Mouse (Mus musculus) urinary bladder, postnatal 25 days (tissue): ENCODE data around the gene Lect2.

Experiments
- DNase-seq: peaks from one replicate; pipeline ENCODE4 v3.0.0; 2022; ENCODE audit warnings: low spot score

The Lect2 gene

DNA sequence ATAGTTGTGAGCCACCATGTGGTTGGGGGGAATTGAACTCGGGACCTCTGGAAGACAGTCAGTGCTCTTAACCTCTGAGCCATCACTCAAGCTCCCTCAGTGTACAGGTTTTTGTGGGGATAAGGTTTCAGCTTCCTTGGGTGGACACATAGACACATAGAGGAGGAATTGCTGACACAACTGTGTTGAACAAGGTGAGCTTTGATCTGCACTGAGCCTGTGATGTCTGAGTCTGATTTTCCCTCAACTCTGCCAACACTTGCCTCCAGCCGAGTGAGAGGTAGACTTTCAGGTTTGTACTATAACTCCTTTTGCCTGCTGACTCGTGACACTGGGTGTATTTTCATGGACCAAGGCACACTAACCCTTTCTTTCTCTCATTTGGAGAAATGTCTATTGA lies 8.4 kb upstream of the Lect2 start:
- DNase-seq = no peak

DNA sequence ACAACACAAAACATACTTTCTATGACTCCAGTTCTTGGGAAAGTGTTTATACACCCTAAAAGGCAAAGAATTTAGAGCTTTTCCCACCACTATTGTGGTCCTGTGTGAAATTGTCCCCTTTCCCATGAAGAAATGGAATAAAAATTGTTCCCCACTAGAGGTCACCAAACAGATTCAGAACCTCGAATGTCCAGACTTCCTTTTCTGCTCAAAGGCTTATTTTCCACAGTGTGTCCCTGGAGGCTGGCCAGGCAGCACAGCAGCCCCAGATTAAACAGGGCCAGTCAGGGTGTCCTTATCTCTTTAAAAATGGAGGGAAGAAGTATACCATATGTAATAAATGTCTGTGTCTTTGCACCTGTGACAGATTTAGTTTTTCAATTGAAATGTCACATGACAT lies 7.7 kb upstream of the Lect2 start:
- peak; percentile 19 for DNase-seq

DNA sequence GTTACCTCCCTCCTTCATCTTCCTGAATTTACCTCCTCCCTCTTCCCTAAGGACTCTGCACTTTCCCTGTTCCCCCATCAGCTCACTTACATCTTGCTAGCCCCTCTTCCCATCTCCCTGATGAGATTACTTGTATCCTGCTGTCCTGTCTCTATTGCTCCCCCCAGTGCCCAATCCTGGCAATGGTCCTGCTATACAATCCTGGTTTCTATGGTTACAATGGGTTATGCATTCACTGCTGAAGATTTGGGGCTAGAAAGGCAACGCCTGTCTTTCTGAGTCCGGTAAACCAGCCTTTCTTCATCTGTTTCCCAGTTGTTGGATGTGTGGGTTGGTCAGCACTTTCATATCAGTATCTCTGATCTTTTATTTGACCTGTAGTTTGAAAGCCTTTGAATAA lies 6.1 kb upstream of the Lect2 start:
- DNase-seq = no peak

DNA sequence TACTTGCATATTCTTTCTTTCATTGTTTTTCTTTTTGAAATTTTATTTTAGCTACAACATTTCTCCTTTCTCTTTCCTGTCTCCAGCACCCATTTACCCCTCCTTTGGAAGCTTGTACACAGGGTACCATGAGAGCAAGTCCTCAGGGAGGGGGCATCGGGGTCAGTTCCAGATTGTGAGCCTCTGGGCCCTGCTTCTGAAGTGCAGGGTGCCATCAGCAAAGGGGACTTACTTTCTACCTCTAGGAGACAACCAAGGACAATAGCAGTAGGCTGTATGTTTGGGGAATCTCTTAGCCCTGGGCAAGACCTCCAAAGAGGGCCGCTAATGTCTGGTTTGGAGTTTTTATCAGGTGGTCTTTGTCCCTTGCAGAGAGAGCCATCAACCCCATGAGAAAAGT lies 5.6 kb upstream of the Lect2 start:
- no peak for DNase-seq

DNA sequence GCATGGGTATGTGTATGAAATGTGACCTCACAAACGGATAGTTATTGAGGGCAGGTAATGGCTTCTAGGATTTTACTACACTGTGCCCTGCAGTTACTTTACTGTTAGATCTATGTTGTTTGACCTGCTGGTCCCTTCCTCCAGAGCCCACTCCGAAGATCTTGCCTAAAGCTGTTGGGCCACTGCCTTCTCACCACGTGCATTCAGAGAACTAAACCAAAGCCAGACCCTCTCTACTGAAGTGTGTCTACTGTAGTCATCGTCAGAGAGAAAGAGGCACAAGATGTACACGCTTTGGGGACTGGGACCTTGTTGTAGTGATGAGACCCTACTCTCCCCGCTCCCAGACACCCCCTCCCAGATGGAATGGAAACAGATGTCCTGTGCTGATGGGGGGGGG lies 3.4 kb upstream of the Lect2 start:
- no peak for DNase-seq

DNA sequence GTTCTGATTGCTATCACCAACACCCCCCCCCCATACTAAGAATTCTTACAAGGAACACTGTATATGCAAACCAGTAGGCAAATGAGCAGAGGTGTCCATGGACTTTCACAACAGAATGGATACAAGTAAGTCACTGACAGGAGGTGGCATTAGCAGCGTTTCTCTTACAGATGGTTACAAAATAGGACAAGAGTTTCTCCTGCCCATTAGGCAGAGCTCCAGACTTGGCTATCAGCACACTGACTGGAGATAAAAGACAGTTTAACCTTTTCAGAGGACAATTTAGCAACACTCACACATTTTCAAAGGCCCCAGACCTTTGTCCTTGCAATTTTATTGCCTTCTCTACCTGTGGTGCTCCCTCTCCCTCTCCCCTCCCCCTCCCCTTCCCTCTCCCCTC lies 2.3 kb upstream of the Lect2 start:
- DNase-seq = no peak

DNA sequence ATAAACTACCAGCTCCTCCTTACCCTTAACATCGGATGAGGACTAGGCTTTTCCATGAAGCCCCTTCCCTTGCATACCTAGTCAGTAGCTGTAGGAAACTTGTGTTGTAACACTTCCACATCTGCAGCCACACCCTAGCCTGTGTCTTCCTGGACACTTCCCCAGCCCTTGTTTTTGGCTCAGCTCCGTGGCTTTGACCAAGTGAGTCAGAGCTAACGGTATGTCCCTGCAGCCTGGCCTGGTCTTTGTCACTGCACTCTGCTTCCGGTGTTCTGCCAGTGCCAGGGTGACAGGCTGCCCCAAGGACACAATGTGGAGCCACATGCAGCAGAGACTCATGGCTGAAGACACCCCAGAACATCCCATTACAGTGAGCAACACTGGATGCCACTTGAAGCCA lies 1.1 kb upstream of the Lect2 start:
- DNase-seq = no peak

DNA sequence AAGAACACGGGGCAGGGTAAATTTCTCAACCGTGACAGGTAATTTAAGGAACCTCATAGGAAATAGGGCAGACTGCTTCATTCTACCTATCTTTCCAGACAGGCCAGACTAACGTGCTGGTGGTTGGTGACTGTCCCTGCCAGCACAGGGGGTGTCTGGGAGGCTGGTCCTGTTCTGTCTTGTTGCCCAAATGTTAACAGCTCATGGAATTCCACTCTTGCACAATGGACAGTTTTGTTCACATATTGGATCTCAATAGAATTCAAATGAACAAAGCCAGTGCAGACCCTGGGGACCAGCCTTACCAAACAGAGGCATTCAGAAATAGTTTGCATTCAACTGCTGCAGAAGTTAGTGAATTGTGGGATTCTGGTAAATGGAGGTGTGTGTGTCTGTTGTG lies 3.3 kb downstream of the Lect2 start:
- no peak for DNase-seq

DNA sequence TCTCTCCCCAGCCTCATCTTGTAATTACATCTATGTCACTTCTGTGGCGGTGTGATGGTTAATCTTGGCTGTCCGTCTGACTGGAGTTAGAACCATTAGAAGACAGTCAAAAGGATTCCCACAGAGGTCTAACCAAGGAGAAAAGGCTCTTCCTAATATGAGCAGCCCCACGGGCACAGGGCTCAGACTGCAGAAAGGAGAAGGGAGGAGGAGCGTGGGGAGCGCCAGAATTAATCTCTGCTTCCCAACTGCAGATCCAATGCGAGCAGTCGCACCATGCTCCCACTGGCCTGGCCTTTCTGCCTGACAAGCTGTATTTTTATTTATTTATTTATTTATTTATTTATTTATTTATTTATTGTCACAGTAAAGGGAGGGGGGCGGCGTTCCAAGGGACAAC lies 4.5 kb downstream of the Lect2 start:
- DNase-seq = no peak

DNA sequence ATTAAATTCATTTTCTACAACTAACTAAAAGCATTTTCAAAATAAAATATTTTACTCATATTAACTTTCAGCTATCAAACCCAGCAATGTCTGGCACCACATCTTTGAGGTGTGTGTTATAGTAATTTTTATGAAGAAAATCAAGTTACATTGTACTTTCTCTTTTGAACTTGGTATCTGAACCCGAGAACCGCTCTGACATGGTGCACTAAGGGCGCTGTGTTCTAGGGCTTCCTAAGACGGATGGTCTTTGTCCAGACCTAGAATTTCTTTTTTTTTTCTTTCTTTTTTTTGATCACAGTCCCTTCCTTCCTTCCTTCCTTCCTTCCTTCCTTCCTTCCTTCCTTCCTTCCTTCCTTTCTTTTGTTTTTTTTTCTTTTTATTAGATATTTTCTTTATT lies 8.5 kb downstream of the Lect2 start:
- no peak for DNase-seq

DNA sequence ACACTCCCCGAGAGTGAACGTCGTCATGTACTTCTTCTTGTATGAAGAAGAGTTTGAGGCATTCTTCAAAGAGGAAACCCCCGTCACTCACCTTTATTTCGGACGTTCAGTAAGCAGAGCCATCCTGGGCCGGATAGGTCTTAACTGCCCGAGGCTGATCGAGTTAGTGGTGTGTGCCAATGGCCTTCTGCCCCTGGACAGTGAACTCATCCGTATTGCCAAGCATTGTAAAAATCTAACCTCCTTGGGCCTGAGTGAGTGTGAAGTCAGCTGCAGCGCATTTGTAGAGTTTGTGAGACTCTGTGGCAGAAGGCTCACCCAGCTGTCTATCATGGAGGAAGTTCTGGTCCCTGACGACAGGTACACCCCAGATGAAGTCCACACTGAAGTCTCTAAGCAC lies 11.3 kb downstream of the Lect2 start:
- DNase-seq = no peak

DNA sequence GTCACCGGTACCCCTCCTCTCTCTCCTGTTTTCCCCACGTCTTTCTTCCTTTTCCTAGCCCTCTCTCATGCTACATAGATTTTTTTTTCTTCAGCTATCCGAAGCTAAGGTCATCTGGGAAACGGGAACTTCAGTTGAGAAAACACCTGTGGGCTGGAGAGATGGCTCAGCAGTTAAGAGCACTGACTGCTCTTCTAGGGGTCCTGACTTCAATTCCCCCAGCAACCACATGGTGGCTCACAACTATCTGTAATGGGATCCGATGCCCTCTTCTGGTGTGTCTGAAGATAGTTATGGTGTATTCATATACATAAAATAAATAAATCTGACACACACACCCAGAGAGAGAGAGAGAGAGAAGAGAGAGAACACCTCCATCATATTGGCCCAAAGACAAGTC lies 12.7 kb downstream of the Lect2 start:
- no peak for DNase-seq

DNA sequence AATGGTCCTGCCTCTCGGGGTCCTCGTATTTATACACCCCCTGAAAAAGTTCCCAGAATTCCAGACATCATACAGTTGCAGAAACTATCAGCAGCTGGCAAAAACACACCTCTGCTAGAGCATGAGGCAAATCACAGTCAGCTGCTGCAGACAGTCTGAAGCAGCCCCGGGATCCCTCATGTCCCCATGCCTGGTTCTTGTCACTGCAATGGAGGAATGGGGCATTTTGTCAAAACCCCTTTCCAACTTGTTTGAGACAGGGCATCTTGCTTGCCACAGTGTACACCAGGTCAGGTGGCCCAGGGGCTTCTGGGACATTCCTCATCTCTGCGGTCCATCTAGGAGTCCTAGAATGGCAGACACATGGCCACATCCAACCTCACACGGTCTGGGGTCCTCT lies 13.4 kb downstream of the Lect2 start:
- no peak for DNase-seq

DNA sequence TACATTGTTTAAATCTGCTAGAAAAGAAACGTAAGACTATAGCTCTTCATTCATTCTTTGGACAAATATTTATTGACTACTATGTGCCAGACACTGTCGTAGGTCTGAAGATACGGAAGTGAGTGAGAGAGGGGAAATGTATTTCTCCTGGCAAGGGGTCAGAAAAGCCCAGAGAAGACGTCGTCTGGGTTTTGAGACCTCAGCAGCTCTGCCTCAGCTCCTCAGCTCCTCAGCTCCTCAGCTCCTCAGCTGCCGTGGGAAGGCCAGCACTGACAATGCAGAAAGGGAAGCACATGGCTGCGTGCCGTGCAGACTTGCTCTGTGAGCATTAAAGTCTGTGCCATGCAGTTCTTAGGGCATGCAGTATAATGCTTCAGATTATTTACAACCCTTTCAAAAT lies 18.6 kb downstream of the Lect2 start:
- DNase-seq = no peak

DNA sequence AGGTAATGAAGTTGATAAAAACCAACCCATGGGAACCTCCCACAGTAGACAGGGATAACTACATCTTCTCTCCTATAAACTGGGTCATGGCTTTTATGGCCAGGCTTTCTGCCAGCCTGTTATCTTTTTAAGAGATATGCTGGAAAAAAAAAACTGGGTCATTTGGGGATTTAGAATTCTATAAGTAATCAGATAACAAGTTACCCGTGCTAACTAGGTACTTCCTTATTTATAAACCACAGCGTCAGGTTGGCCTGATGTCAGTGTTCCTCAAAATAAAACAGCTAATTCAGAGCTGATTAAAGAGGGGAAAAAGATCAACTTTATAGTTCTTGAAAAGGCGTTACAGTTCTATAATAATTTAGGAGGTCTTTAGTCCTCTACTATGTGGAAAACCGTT lies 19.3 kb downstream of the Lect2 start:
- DNase-seq = no peak

DNA sequence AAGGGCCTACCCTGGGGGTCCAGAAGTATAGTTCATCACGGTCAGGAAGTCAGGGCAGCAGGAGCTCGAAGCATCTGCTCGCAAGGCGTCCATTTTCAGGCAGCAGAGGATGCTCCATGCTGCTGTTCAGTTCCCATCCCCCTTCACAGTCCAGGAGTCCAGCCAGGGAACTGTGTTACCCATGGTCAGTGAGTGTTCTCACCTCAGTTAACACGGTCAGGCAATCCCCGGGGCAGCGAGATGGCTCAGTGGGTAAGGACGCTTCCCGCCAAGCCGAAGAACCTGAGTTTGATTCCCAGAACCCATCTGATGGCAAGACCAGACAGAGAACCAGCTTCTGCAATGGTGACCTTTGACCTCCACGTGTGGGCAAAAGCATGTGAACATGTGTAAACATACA lies 20.0 kb downstream of the Lect2 start:
- no peak for DNase-seq

DNA sequence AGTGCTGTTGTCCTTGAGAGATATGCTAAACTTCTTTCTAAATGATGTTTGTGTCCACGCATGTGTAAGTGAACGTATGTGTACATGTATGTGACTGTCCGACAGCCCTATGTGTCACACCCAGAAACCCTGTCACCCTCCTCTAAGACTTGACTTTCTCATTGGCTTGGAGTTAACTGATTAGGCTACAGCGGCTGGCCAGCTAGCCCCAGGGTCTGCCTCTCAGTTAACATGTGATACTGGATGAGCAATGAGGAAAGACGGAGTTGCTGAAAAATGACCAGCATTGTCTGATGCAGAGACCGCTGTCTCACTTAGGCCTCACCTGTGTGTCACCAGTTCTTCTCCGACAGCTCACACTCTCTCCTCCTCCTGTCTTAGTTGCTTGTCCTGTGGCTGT lies 20.5 kb downstream of the Lect2 start:
- DNase-seq = no peak

DNA sequence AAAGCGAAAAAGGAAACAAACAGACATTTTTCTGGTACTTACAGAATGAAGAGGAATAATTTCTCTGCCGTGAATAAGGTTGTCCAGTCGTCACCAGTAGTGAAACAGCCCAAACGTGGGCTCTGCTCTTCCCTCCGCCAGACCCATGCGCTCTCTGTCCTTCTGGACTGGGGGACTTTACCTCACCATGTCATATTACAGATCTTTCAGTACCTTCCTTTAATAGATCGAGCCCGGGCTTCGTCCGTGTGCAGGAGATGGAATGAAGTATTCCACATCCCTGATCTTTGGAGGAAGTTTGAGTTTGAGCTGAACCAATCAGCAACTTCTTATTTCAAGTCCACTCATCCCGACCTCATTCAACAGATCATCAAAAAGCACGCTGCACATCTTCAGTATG lies 21.4 kb downstream of the Lect2 start:
- no peak for DNase-seq

DNA sequence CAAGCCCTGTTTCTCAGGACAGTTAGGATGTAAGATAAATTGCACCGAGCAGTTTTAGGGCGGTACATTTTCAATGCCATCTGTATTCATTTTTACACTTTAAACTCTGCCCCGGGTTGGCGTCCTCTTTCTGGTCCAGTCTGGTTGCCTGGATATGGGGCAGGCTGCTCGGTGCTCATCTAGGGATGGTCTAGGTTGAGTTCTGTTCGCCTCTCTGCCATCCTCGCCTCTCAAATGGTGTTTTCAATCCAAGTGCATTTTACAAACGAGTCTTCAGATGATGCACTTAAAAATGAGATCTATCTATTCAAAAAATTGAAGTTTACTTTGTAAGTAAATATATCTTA lies 25.5 kb downstream of the Lect2 start:
- DNase-seq = no peak

DNA sequence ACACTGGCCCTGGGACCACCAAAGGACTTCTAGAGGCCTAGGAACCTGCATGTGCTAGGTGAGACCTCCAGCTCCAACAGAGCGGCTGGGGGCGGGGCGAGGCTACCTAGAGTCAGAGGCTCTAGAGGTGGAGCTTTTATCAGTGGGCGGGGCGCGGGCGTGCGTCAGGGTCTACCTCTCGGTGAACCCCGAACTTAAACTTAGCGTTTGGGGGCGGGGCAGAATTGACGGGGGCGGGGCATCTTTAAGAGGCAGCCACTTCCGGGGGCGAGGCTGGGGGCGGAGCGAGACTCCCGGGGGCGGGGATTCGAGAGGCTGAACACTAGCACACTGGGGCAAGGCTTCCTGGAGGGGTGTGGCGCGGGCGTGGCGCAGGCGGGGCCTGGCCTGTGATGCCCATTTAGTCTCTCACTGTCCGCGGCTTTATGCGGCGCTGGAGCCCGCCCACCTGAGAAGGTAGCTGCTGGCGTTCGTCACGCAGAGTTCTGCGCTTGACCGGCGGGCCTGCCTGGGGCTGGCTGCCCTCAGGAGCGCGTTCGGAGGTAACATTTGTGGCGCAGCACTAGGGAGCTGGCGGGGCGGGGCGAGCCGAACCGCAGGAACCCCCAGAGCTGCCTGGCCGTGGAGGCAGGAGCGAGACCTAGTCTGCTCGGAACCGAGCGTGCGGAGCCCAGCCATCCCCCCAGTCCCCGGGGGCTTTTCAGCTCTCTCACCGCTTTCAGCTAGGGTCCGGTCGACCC lies 26.1 kb downstream of the Lect2 start, which contains the start of gene Fbxl21:
Gene Fbxl21, plus strand, starts transcription at position 392 of the 740 bp plus-strand sequence.
- peak; percentile 93 for DNase-seq

DNA sequence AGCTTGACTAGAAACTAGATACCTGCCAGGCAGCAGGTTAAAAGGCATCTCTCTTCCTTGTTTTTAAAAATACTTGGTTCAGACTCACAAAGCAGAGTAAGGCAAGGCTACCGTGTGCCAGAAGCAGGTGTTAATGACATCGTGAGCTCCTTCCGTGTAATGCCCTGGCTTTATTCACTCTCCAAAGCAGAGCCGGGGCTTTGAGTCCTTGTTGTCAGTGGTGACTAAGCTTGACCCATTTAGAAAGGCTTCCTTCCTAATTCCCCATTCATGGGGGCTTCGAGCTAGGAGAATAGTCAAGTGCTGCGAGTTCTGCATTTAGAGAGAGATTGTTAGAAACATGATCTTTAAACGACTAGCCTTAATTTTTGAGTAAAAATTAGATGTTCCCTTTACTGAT lies 31.5 kb downstream of the Lect2 start:
- DNase-seq = no peak

DNA sequence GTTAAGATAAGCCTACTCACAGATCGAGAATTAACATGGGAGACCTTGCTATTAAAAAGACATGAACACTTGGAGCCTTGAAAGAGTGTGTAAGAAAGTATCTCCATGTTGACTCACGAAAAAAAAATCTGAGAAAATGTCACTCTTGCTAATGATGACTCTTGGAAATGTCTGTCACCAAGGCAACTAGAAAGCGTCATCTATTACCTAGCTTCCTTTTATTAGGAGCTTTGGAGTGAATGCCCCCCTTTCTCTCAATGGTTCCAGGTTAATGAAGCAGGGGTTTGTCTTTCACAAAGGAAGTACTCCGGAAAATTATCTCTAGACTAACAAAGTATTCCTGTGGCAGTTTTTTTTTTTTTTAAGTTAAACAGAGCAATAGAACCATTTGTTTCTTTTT lies 32.0 kb downstream of the Lect2 start:
- no peak for DNase-seq

DNA sequence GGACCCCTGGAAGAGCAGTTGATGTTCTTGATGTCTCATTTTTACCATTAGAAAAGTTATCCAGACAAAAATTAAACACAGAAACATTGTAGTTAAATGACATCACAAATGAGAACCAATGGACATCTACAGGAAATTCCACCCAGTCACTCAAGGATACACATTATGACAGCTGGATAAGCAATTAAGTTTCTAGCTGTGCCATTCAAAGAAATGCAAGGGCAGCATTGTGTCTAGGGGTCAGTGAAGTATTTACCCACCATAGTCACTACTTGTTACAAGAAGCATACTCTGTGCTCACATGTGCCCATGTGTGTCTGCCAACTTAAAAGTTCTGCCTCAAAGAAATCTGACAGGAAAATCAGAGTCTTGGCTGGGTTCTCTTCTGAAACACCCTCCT lies 34.7 kb downstream of the Lect2 start:
- no peak for DNase-seq

DNA sequence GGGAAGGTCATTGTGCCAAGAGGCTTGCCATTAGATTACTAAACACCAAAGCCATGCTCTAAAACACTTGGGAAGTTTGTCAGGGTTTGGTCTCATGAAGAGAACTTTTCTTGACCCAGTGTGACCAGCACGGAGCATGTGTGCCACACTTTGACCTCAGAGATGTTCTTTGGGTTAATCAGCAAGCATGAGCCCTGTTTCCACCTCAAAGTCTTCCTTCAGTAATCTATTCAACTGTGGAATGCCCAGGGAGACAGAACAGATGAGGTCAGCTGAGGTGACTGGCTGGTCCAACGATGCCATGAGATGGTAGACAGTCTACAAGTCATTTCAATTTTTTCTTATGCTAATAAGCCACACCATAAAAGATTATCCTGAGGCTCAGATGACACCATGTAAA lies 38.5 kb downstream of the Lect2 start:
- DNase-seq = no peak
